Mouse (Mus musculus) bone marrow macrophage, adult 2 months (primary cell): ENCODE measurements at regions not wholly inside any gene's neighbourhood (a gene's known extent, or its start where the extent isn't known, plus 50 kb on each side); places are given as distances from the start of the nearest gene placed in this dataset.

Experiments
- CTCF ChIP-seq: IDR thresholded peaks from 2 replicates; pipeline ENCODE4 v1.5.1; 2012; ENCODE audit warnings: low read depth, mild to moderate bottlenecking, low read length, moderate library complexity
- POLR2A ChIP-seq: IDR thresholded peaks from 2 replicates; pipeline ENCODE4 v1.6.1; 2012; ENCODE audit warnings: mild to moderate bottlenecking, low read depth, low read length, borderline replicate concordance

DNA sequence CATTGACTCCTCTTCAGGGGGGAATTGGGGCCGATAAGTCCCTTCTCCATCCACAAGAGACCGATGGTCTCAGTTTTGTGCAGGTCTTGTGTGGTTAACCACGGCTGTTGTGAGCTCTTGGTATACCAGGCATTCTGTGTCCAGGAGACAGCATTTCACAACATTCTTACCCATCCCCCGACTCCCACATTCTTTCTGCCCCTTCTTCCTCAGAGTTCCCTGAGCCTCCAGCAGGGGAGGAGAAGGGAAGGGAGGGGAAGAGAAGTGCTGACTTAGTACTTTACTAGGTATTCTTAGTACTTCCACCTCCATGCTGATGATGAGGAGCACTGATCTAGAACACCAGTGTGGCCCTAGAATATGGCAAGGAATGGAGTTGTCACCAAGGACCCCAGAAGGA is 98.4 kb downstream of the Atp23 start:
- no peak for TF ChIP-seq POLR2A
- no peak for TF ChIP-seq CTCF
